Mouse (Mus musculus) CH12.LX (cell line): ENCODE measurements at regions not wholly inside any gene's neighbourhood (a gene's known extent, or its start where the extent isn't known, plus 50 kb on each side); places are given as distances from the start of the nearest gene placed in this dataset.

Experiments used
- DNase-seq: peaks from one replicate; pipeline ENCODE4 v3.0.0-alpha.2; 2013; ENCODE audit errors: extremely low read depth
- H3K27ac ChIP-seq: 2 replicates; pipeline ENCODE4 v1.5.1; 2012; ENCODE audit warnings: low read depth, mild to moderate bottlenecking, control low read depth, moderate library complexity; ENCODE audit not compliant: insufficient read depth
- H3K27me3 ChIP-seq: replicated peaks from 2 replicates; pipeline ENCODE3; 2012; ENCODE audit warnings: inconsistent platforms
- H3K36me3 ChIP-seq, 2 experiments: replicated peaks in 1 of 2; 2 replicates each; pipeline versions ENCODE3 to v1.6.1; 2012; ENCODE audit warnings: inconsistent platforms in 1 of 2, low read length in 1 of 2, mild to moderate bottlenecking in 1 of 2, mixed read lengths in 1 of 2, moderate library complexity in 1 of 2; ENCODE audit not compliant: control insufficient read depth in 1 of 2, insufficient read depth in 1 of 2
- H3K4me1 ChIP-seq, 2 experiments: 2 replicates each; pipeline ENCODE4 v1.6.1; 2012; ENCODE audit warnings: inconsistent platforms in 1 of 2, moderate library complexity in 1 of 2; ENCODE audit not compliant: insufficient read depth in 2 of 2, control insufficient read depth in 1 of 2
- H3K4me2 ChIP-seq: 2 replicates; pipeline ENCODE4 v1.6.1; 2012; ENCODE audit warnings: low read depth, mild to moderate bottlenecking, control low read depth; ENCODE audit not compliant: poor library complexity, insufficient read depth, severe bottlenecking
- H3K4me3 ChIP-seq, 3 experiments: fragments of 150-350 bp in 1 of 3; sonication (generic) in 1 of 3; replicated peaks in 1 of 3; 2 replicates each; pipeline versions ENCODE3 to v1.5.1; 2011 to 2012; ENCODE audit warnings: low read depth in 2 of 3, low read length in 2 of 3, mild to moderate bottlenecking in 2 of 3, moderate library complexity in 2 of 3, control low read depth in 1 of 3, improper control_type of control experiment in 1 of 3, inconsistent platforms in 1 of 3, mixed read lengths in 1 of 3; ENCODE audit not compliant: poor library complexity in 1 of 3
- H3K79me2 ChIP-seq: replicated peaks from 2 replicates; pipeline ENCODE4 v1.6.1; 2012; ENCODE audit warnings: mild to moderate bottlenecking, moderate library complexity; ENCODE audit not compliant: control insufficient read depth, poor library complexity, insufficient read depth, severe bottlenecking; ENCODE audit errors: extremely low read depth
- H3K9ac ChIP-seq: 2 replicates; pipeline ENCODE4 v1.6.1; 2012; ENCODE audit warnings: low read depth, mild to moderate bottlenecking, control low read depth, moderate library complexity; ENCODE audit not compliant: insufficient read depth
- H3K9me3 ChIP-seq: replicated peaks from 2 replicates; pipeline ENCODE3; 2012; ENCODE audit warnings: low read length, inconsistent platforms, mixed read lengths
- CHD1 ChIP-seq: IDR thresholded peaks from 2 replicates; pipeline ENCODE4 v1.6.1; 2012; ENCODE audit warnings: low read depth, low read length, improper control_type of control experiment, inconsistent platforms
- CHD2 ChIP-seq: IDR thresholded peaks from 2 replicates; pipeline ENCODE4 v1.6.1; 2011; ENCODE audit warnings: low read length, improper control_type of control experiment
- CTCF ChIP-seq, 2 experiments: IDR thresholded peaks in 1 of 2; conservative IDR thresholded peaks in 1 of 2; 2 replicates each; pipeline ENCODE4 v1.5.1; 2011 to 2012; ENCODE audit warnings: low read depth in 2 of 2, low read length in 2 of 2, improper control_type of control experiment in 1 of 2, inconsistent platforms in 1 of 2, mild to moderate bottlenecking in 1 of 2, moderate library complexity in 1 of 2
- E2F4 ChIP-seq: IDR thresholded peaks from 2 replicates; pipeline ENCODE4 v1.6.1; 2011; ENCODE audit warnings: low read depth, low read length, improper control_type of control experiment; ENCODE audit not compliant: insufficient replicate concordance
- EP300 ChIP-seq: IDR thresholded peaks from 2 replicates; pipeline ENCODE4 v1.6.1; 2011; ENCODE audit warnings: low read length, improper control_type of control experiment
- GABPA ChIP-seq: IDR thresholded peaks from 2 replicates; pipeline ENCODE4 v1.6.1; 2012; ENCODE audit warnings: low read depth, low read length, improper control_type of control experiment, inconsistent platforms; ENCODE audit not compliant: insufficient replicate concordance
- HCFC1 ChIP-seq: IDR thresholded peaks from 2 replicates; pipeline ENCODE4 v1.6.1; 2012; ENCODE audit warnings: low read depth, mild to moderate bottlenecking, inconsistent platforms, low read length, improper control_type of control experiment
- IRF4 ChIP-seq: IDR thresholded peaks from 2 replicates; pipeline ENCODE4 v1.6.1; 2014; ENCODE audit warnings: low read depth, mild to moderate bottlenecking, inconsistent platforms, low read length, improper control_type of control experiment
- JUN ChIP-seq: IDR thresholded peaks from 2 replicates; pipeline ENCODE4 v1.6.1; 2011; ENCODE audit warnings: low read depth, mild to moderate bottlenecking, low read length, improper control_type of control experiment, moderate library complexity; ENCODE audit not compliant: insufficient read depth
- KAT2A ChIP-seq: IDR thresholded peaks from 2 replicates; pipeline ENCODE4 v1.6.1; 2012; ENCODE audit warnings: low read length, improper control_type of control experiment, inconsistent platforms; ENCODE audit not compliant: insufficient replicate concordance
- MAFK ChIP-seq: IDR thresholded peaks from 2 replicates; pipeline ENCODE4 v1.6.1; 2011; ENCODE audit warnings: low read length, improper control_type of control experiment; ENCODE audit not compliant: insufficient replicate concordance
- MAZ ChIP-seq: IDR thresholded peaks from 2 replicates; pipeline ENCODE4 v1.6.1; 2012; ENCODE audit warnings: low read depth, mild to moderate bottlenecking, inconsistent platforms, low read length, improper control_type of control experiment, moderate library complexity
- MEF2A ChIP-seq: IDR thresholded peaks from 2 replicates; pipeline ENCODE4 v1.6.1; 2014; ENCODE audit warnings: low read depth, mild to moderate bottlenecking, inconsistent platforms, low read length, improper control_type of control experiment, borderline replicate concordance
- MYC ChIP-seq: IDR thresholded peaks from 2 replicates; pipeline ENCODE4 v1.6.1; 2011; ENCODE audit warnings: low read depth, mild to moderate bottlenecking, improper control_type of control experiment, low read length
- NRF1 ChIP-seq: IDR thresholded peaks from 2 replicates; pipeline ENCODE4 v1.6.1; 2014; ENCODE audit warnings: low read depth, mild to moderate bottlenecking, inconsistent platforms, low read length, improper control_type of control experiment, moderate library complexity
- RAD21 ChIP-seq: IDR thresholded peaks from 2 replicates; pipeline ENCODE4 v1.6.1; 2011; ENCODE audit warnings: low read depth, mild to moderate bottlenecking, low read length, improper control_type of control experiment, moderate library complexity
- RCOR1 ChIP-seq: conservative IDR thresholded peaks from 2 replicates; pipeline ENCODE4 v1.6.1; 2012; ENCODE audit warnings: low read depth, mild to moderate bottlenecking, inconsistent platforms, low read length, improper control_type of control experiment
- TBP ChIP-seq: conservative IDR thresholded peaks from 2 replicates; pipeline ENCODE4 v1.6.1; 2011; ENCODE audit warnings: low read depth, low read length, improper control_type of control experiment
- UBTF ChIP-seq: IDR thresholded peaks from 2 replicates; pipeline ENCODE4 v1.6.1; 2012; ENCODE audit warnings: low read depth, mild to moderate bottlenecking, inconsistent platforms, low read length, improper control_type of control experiment, moderate library complexity
- USF1 ChIP-seq: IDR thresholded peaks from 2 replicates; pipeline ENCODE4 v1.6.1; 2014; ENCODE audit warnings: low read depth, mild to moderate bottlenecking, inconsistent platforms, low read length, improper control_type of control experiment
- ZC3H11A ChIP-seq: IDR thresholded peaks from 2 replicates; pipeline ENCODE4 v1.6.1; 2012; ENCODE audit warnings: low read depth, mild to moderate bottlenecking, inconsistent platforms, low read length, improper control_type of control experiment
- ZKSCAN1 ChIP-seq: IDR thresholded peaks from 2 replicates; pipeline ENCODE4 v1.6.1; 2012; ENCODE audit warnings: low read depth, inconsistent platforms, low read length, improper control_type of control experiment, borderline replicate concordance
- ZMIZ1 ChIP-seq: IDR thresholded peaks from 2 replicates; pipeline ENCODE4 v1.6.1; 2012; ENCODE audit warnings: low read depth, mild to moderate bottlenecking, inconsistent platforms, low read length, improper control_type of control experiment
- ZNF384 ChIP-seq: IDR thresholded peaks from 2 replicates; pipeline ENCODE4 v1.6.1; 2012; ENCODE audit warnings: low read depth, low read length, improper control_type of control experiment, inconsistent platforms
- dilution Hi-C: fragments of 300-500 bp; cut with MboI; formaldehyde crosslinking; loops from 2 replicates; pipeline ENCODE4 v1.14.3; 2020; ENCODE audit warnings: low sequenced_read_pairs; ENCODE audit not compliant: extremely low pct_unique_long_range_greater_than_20kb, extremely low pct_ligation_motif_present
- in situ Hi-C: fragments of 300-500 bp; cut with MboI; formaldehyde crosslinking; loops from 3 replicates; pipeline ENCODE4 v1.14.3; 2019; ENCODE audit warnings: low sequenced_read_pairs, low pct_ligation_motif_present, low pct_unique_long_range_greater_than_20kb, mixed read lengths

DNA sequence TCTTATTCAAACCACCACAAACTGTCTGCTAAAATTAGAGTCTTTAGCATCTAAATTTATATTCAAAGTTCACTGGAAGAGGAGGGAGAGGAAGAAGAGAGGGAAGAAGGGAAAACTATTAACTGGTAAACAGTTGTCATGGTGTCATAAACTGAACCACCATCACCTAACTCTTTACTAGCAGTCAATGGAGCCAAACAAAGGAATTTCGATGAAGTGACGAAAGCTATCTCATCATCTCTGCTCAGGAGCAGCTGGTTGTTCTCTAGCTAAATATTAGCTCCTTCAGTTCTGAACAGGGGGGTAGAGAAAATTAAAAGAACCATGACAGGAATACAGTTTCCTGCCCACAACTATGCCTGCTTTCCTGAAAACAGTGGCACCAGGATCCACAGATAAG is 608.9 kb upstream of the Map3k7 start:
- no peaks in the 10 kb centered on the region for H3K79me2 ChIP-seq
- no peaks in the 10 kb centered on the region for H3K36me3 ChIP-seq
- in situ Hi-C loops (no loop called here), dilution Hi-C loops (no loop called here)
- H3K27ac ChIP-seq, result no peak overlapping the region
- no peaks in the 10 kb centered on the region for H3K27me3 ChIP-seq
- H3K4me2 ChIP-seq, result no peak overlapping the region
- no peak for DNase-seq
- H3K9ac ChIP-seq, result no peak overlapping the region
- H3K4me3 ChIP-seq, result no peak overlapping the region
- H3K9me3 ChIP-seq, result peaks cover 33% of the 10 kb centered on the region
- TF ChIP-seq RCOR1 (no peak), JUN (no peak), MEF2A (no peak), MAFK (no peak), ZMIZ1 (no peak), TBP (no peak), EP300 (no peak), GABPA (no peak), CHD1 (no peak), IRF4 (no peak), HCFC1 (no peak), MYC (no peak), CHD2 (no peak), RAD21 (no peak), E2F4 (no peak), USF1 (no peak), NRF1 (no peak), MAZ (no peak), ZKSCAN1 (no peak), ZNF384 (no peak)
- H3K4me1 ChIP-seq, result no peaks in the 10 kb centered on the region

DNA sequence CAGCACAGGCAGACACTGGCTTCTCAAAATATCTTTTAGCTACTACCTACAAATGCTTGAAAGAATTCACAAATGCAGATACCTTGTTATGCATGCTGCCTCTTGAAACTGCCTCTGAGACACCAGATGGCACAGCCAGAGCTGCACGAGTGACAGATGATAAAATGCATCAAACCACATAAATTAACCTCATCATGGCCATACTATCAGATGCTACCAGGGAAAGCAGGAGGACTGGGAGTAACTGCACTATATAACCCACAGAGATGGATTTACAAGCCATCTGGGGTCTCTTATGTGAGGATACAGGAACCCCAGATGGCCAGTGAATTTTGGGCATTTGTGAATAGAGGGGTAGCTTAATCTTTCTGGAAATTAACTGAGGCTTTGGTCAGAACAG is 597.7 kb upstream of the Map3k7 start:
- in situ Hi-C loops, result no loop called here
- H3K27ac ChIP-seq, result no peak overlapping the region
- H3K9me3 ChIP-seq, result peaks cover 67% of the 10 kb centered on the region
- H3K79me2 ChIP-seq, result no peaks in the 10 kb centered on the region
- no peak overlapping the region for H3K4me3 ChIP-seq
- no peaks in the 10 kb centered on the region for H3K27me3 ChIP-seq
- H3K4me1 ChIP-seq, result no peaks in the 10 kb centered on the region
- DNase-seq, result no peak
- H3K36me3 ChIP-seq, result no peaks in the 10 kb centered on the region
- TF ChIP-seq KAT2A, result no peak
- TF ChIP-seq ZC3H11A, result no peak
- no peak for TF ChIP-seq CTCF (conservative IDR thresholded peaks at IDR 0.05 in 1 of 2, IDR thresholded peaks at IDR 0.05 in 1 of 2; ENCODE audit: low read depth in 2 of 2, low read length in 2 of 2)
- no peak for TF ChIP-seq UBTF
- TF ChIP-seq MAZ, result no peak
- dilution Hi-C loops, result no loop called here
- no peak overlapping the region for H3K9ac ChIP-seq
- H3K4me2 ChIP-seq, result no peak overlapping the region
